ENCODE assay signal across 9 mouse cellular contexts in the genomic region with DNA sequence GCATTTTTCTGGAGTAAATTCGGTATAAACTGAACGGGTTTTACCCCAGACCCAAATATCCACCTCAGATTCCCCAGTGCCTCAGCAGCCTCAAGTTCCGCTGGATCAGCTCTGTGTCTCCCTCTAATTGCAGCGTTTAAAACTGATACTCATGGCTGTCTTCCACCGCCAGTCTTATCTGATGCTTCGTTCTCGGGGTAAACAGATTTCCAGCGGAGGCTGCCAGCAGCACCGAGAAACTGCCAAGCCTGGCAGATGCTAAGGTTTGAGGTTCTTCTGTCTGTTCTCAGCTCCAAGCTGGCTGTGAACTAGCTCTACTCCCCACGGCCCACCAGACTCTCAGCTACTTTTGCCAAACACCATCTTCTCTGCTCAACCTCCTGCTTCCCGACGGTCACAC.
DNase-seq lines count a peak whose midpoint lies in the region; ATAC-seq and TF ChIP-seq lines count a peak whose summit lies in the region.
"Had no signal": no experiment of that assay in that cellular context is flagged by ENCODE, and none has a peak within 500 bp of the region (broad histone marks: within the 10 kb centered on the region; RNA-seq: fewer than 3 reads in every experiment).

No protein-coding gene starts in this region.

- TF ChIP-seq CTCF in liver, adult 2 months (IDR thresholded peaks at IDR 0.05; ENCODE audit: low read depth, low read length) = peak; percentile 41
- TF ChIP-seq CTCF in heart, adult 2 months (IDR thresholded peaks at IDR 0.05) = peak; percentile 53

- H3K9me3 ChIP-seq in liver, embryonic 12.5 days (replicated peaks) = no peaks in the 10 kb centered on the region
- H3K9me3 ChIP-seq: liver, embryonic 13.5 days had no signal

- 26% methylated on average over 12 of the region's 12 CpGs for WGBS in liver, adult 2 months
- 54% methylated on average over 12 of the region's 12 CpGs for WGBS in liver, embryonic 12.5 days (ENCODE audit: insufficient replicate concordance)
- WGBS in heart, adult 2 months = 41% methylated on average over 12 of the region's 12 CpGs

- no peak for TF ChIP-seq EP300 in heart, adult 2 months (IDR thresholded peaks at IDR 0.05; ENCODE audit: insufficient read depth, low read depth, low read length)

- H3K4me3 ChIP-seq in liver, adult 2 months (ENCODE audit: insufficient read depth, low read depth, low read length) = no peak overlapping the region
- no peak overlapping the region for H3K4me3 ChIP-seq in liver, embryonic 12.5 days
- no peak overlapping the region for H3K4me3 ChIP-seq in heart, adult 2 months
- H3K4me3 ChIP-seq: liver, embryonic 13.5 days had no signal

- no peak overlapping the region for H3K9ac ChIP-seq in liver, adult 2 months (ENCODE audit: low read depth, low read length)
- H3K9ac ChIP-seq in liver, embryonic 12.5 days = no peak overlapping the region
- H3K9ac ChIP-seq in heart, adult 2 months (ENCODE audit: low read depth, low read length) = no peak overlapping the region
- H3K9ac ChIP-seq: liver, embryonic 13.5 days had no signal

- H3K36me3 ChIP-seq in liver, adult 2 months (ENCODE audit: control insufficient read depth, insufficient read depth, low read length) = no peaks in the 10 kb centered on the region
- H3K36me3 ChIP-seq in liver, embryonic 12.5 days = no peaks in the 10 kb centered on the region
- H3K36me3 ChIP-seq in heart, adult 2 months (ENCODE audit: control insufficient read depth, insufficient read depth, low read length) = no peaks in the 10 kb centered on the region
- H3K36me3 ChIP-seq: liver, embryonic 13.5 days had no signal

- no peak overlapping the region for H3K4me2 ChIP-seq in liver, embryonic 12.5 days
- H3K4me2 ChIP-seq: liver, embryonic 13.5 days had no signal

- H3K27ac ChIP-seq in liver, adult 2 months (replicated peaks; ENCODE audit: insufficient read depth, low read depth, low read length) = no peak overlapping the region
- H3K27ac ChIP-seq in liver, embryonic 12.5 days = no peak overlapping the region
- no peak overlapping the region for H3K27ac ChIP-seq in heart, adult 2 months
- H3K27ac ChIP-seq: liver, embryonic 13.5 days had no signal

- peak; percentile 71 for DNase-seq in liver, adult 2 months (ENCODE audit: extremely low read depth, low read depth, low spot score)
- DNase-seq in cerebellum, adult 9-11 months = peak; percentile 33
- peak; percentile 50 to 65 for DNase-seq in heart, adult 2 months
- DNase-seq in left cerebral cortex, adult 18-20 months (ENCODE audit: low spot score in 2 of 2) = peak; percentile 74 to 86
- peak; percentile 65 for DNase-seq in right cerebral cortex, postnatal 14 days
- no peak for DNase-seq in embryo, embryonic 10 days (ENCODE audit: low spot score)
- no peak for DNase-seq in T-cell, adult 2 months (ENCODE audit: low spot score)
- DNase-seq: liver, embryonic 13.5 days had no signal

- no peak for ATAC-seq in liver, embryonic 12.5 days

- H3K27me3 ChIP-seq in liver, adult 2 months (ENCODE audit: control insufficient read depth, insufficient read depth, low read length) = no peaks in the 10 kb centered on the region
- H3K27me3 ChIP-seq in liver, embryonic 12.5 days (replicated peaks) = no peaks in the 10 kb centered on the region
- no peaks in the 10 kb centered on the region for H3K27me3 ChIP-seq in heart, adult 2 months (ENCODE audit: control insufficient read depth, insufficient read depth, low read length)
- H3K27me3 ChIP-seq: liver, embryonic 13.5 days had no signal

- no peaks in the 10 kb centered on the region for H3K79me2 ChIP-seq in liver, adult 2 months (ENCODE audit: control insufficient read depth, insufficient read depth, low read length)
- H3K79me2 ChIP-seq in heart, adult 2 months (replicated peaks; ENCODE audit: control insufficient read depth, insufficient read depth, low read length) = no peaks in the 10 kb centered on the region

- no peak for TF ChIP-seq POLR2A in liver, adult 2 months (IDR thresholded peaks at IDR 0.05; ENCODE audit: extremely low read depth, insufficient read depth, low read length)
- no peak for TF ChIP-seq POLR2A in heart, adult 2 months (IDR thresholded peaks at IDR 0.05; ENCODE audit: insufficient read depth, low read depth, low read length)

- H3K4me1 ChIP-seq in liver, adult 2 months (ENCODE audit: control insufficient read depth, insufficient read depth, low read length) = no peaks in the 10 kb centered on the region
- H3K4me1 ChIP-seq in liver, embryonic 12.5 days = peaks cover 8% of the 10 kb centered on the region; the same call in 1 of the 2 replicates
- H3K4me1 ChIP-seq in heart, adult 2 months (ENCODE audit: control insufficient read depth, insufficient read depth, low read length) = no peaks in the 10 kb centered on the region

- intact Hi-C loops in heart, adult 2 months (cut with DNase I) = no loop called here

Comparison
In these comparisons a context has a peak if more than half of its experiments do, and no peak if none do; other contexts are left out.
1. DNase-seq: peak in liver, adult 2 months (single experiment), cerebellum, adult 9-11 months (single experiment), heart, adult 2 months (2 of 2), left cerebral cortex, adult 18-20 months (2 of 2) and right cerebral cortex, postnatal 14 days (single experiment); none in embryo, embryonic 10 days (single experiment) and T-cell, adult 2 months (single experiment).